Mouse (Mus musculus): ENCODE results near the gene Adra2a. TPM values are rescaled to one million over a fixed set of nuclear protein-coding genes. Genes with fewer than 3 reads are reported as not detected.

Adra2a gene
- total RNA-seq, 2 experiments from 2014 or later = 15.2 to 16.3 TPM

DNA sequence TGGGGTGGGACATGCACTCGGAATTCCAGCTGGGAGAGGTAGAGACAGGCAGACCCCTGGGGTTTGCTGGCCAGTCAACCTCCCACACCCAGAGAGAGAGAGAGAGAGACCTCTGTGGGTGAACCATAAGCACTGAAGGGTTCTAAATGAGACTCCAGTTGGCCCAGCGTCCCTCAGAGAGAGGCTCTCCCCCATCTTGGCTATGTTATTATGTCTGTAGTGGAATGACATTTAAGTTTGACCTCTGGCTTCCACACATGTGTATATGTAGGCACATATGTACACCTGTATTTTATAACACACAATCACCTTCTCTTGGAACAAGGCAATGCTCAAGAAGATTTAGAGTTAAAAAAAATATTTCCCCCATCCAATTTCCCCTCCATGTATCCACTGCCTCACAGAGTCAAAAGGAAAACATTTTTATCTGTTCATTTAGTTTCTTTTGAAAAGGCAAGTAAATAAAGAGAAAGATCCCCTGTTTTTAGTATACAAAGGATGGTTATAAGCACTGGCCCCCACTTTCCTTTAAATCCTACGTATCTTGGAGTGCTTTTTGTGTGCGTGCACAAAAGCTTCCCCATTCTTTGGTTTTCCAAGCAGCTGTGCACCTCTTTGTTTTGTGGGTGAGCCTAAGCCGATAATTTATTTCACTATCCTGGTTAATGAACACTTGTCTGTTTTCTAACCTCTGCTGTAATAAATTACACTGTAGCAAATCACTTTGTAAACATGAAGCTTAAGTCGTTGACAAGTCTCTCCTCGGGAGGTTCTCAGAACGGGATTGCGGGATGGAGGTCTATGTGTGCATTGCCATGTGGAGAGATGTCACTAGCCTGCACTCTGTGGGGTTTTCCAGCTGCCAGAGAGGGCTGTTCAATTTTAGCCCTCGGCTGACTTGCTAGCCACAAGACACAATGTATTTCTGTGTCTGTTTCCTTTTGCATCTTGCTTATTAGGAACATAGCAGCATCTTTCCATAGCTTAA is 32.7 kb downstream of the Adra2a start:
- DNase-seq (ENCODE audit: low spot score in 2 of 2) = no peak

DNA sequence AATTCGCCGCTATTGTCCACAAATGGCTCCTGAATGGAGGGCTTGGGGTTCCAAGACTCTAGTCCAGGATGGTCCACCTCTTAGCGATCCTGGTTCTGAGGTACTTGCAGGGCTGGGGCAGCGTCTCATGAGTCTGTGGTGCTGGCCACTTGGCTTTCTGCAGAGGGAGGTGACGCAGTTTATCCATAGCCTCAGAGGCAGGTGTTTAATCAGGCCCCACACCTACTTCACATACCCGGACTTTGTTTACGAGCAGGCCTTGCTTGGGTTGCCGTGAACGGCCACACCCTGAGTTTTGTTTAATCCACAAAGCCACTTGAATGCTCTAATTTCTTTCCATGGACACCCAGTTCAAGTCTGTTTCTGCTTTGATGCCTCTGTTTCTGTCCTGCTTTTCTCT is 37.4 kb downstream of the Adra2a start:
- no peak for DNase-seq (ENCODE audit: low spot score in 2 of 2)

DNA sequence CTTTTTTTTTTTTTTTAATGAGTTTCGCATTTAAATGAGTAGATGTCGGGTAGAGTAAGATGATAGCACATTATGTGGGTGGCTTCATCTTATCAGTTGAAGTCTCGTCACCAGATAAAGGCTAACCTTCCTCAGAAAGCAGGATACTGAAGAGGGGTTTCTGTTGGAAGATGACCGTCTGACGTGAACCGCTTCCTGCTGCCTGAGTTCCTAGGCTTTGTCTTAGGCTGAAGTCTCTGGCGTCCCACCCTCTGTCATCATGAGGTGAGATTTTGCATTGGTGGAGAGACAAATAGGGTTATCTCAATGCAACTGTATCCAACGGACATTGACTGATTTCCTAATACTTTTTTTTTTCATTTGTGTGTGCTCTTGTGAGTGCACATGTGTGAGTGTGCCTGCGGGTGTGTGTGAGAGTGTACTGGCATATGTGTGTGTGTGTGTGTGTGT is 37.8 kb downstream of the Adra2a start:
- DNase-seq (ENCODE audit: low spot score in 2 of 2) = no peak

DNA sequence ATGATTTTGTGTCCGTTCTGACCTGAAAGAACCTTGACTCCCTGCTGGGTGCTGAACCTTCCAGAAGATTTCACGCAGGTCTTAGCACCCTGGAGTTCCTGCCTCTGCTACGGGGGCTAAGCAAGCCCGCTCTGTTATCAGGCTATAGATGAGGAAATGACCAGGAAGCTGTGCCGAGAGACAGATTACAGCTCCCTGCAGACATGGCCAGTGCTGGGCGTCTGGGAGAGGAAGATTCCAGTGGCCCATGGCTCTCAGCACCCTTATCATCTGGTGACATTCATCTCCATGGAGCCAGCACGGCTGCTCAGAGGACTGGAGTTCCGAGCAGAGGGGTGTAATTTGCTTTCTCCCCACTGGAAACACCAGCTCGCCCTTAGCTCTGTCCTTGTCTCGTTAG is 43.4 kb downstream of the Adra2a start:
- DNase-seq (ENCODE audit: low spot score in 2 of 2) = no peak

DNA sequence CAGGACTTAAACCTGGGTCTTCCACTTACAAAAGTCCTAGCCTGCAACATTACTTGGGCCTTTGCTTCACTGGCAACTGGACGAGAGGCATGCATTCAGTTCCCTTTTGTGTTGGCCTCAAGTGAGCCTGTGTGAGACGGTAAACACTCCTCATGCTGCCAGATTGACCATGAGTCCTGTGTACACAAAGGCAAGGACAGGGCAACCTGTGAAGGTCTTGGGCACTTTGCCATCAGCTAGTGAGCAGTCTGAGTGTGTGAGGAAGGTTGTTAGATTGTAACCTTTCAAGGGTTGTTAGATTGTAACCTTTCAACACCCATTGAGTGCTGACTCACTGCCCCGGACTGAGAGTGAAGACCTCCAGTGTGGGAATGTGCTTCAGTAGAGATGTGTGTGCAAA is 49.6 kb downstream of the Adra2a start:
- no peak for DNase-seq (ENCODE audit: low spot score in 2 of 2)

DNA sequence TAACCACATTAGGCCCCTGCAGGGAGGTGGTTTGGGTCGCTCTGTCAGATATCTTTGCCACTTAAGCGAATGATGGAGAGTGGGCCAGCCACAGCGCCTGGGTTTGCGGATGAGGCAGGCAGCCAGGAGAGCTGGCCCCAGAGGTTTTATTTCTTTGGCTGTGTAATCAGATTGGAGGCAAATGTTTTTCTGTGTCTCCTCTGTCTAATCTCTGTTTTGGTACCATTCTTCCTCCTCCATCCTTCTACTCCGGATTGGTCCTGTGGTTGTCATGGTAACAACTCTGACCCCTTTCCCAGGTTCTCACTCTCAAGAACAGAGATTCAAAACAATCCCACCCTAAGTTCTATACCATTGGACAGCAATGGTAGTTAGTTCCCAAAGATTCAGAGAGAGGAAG is 51.8 kb downstream of the Adra2a start:
- no peak for DNase-seq (ENCODE audit: low spot score in 2 of 2)

DNA sequence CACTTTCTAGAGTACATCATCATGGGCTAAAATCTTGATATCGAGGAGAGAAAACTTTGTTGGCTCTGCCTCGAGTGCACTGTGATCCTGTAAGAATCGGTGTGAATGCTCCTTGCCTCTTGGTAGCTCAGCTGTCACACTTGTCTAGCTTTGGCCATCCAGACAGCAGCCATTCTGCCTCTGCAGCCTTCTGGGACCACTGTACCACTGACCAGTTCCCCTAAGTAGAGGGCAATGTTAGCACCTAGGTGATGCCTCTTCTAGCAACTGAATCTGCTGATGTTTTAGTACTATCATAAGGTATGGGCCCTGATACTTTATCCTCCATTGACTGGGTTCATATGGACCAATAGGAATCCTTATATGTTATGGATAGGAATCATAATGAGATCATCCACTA is 54.4 kb downstream of the Adra2a start:
- DNase-seq (ENCODE audit: low spot score in 2 of 2) = no peak

Other genes starting within 250 kb of the Adra2a start
- gene Pdcd4, start 151.9 kb upstream of the Adra2a start, total RNA-seq (2021) = 100 to 1,000 TPM; 110 to 118 TPM
- gene Shoc2, start 99.8 kb upstream of the Adra2a start, total RNA-seq (2021) = 10 to 100 TPM; 50.3 to 56.3 TPM
- gene Bbip1, start 99.5 kb upstream of the Adra2a start, total RNA-seq (2021) = 10 to 100 TPM; 91.9 to 92.8 TPM